Mouse (Mus musculus): Measurements from ENCODE around the gene Ank. TPM values are rescaled to one million over a fixed set of nuclear protein-coding genes. Genes with fewer than 3 reads are reported as not detected.

Ank gene
- polyA plus RNA-seq, 1 experiment from 2014 or later: 8.9 TPM

GRCm38 (mm10) chr15:27525233-27526005 lies 58.9 kb downstream of the Ank start:
- H3K4me3 ChIP-seq: no peak overlapping the region
- no peak overlapping the region for H3K4me2 ChIP-seq
- H3K9ac ChIP-seq: no peak overlapping the region
- 71% methylated on average over 12 of the region's 12 CpGs for WGBS
- H3K9me3 ChIP-seq: no peaks in the 10 kb centered on the region
- no peak overlapping the region for H3K27ac ChIP-seq
- H3K36me3 ChIP-seq: no peaks in the 10 kb centered on the region
- no peak for ATAC-seq (ENCODE audit: insufficient number of reproducible peaks, insufficient read depth, low FRiP score, low TSS enrichment, low read depth)
- H3K27me3 ChIP-seq: no peaks in the 10 kb centered on the region
- 0 out of 2 replicates have a peak, but pooled peaks cover 11% of the 10 kb centered on the region for H3K4me1 ChIP-seq

- Histone ChIP-seq H3K9me3 (no peaks in the 10 kb centered on the region), H3K4me1 (0 out of 2 replicates have a peak, but pooled peaks cover 5% of the 10 kb centered on the region), H3K4me2 (no peak overlapping the region), H3K27me3 (no peaks in the 10 kb centered on the region), H3K27ac (no peak overlapping the region), H3K36me3 (no peaks in the 10 kb centered on the region), H3K4me3 (no peak overlapping the region), H3K9ac (no peak overlapping the region)
- ATAC-seq (ENCODE audit: insufficient number of reproducible peaks, insufficient read depth, low FRiP score, low TSS enrichment, low read depth): no peak
- 68% methylated on average over 4 of the region's 4 CpGs for WGBS
These were observed 62.4 kb downstream of the Ank start for GRCm38 (mm10) chr15:27528896-27529295.

- H3K36me3 ChIP-seq: no peaks in the 10 kb centered on the region
- no peak overlapping the region for H3K27ac ChIP-seq
- H3K9ac ChIP-seq: no peak overlapping the region
- ATAC-seq (ENCODE audit: insufficient number of reproducible peaks, insufficient read depth, low FRiP score, low TSS enrichment, low read depth): no peak
- no peaks in the 10 kb centered on the region for H3K9me3 ChIP-seq
- H3K4me3 ChIP-seq: no peak overlapping the region
- 0 out of 2 replicates have a peak, but pooled peaks cover 3% of the 10 kb centered on the region for H3K4me1 ChIP-seq
- H3K27me3 ChIP-seq: no peaks in the 10 kb centered on the region
- no peak overlapping the region for H3K4me2 ChIP-seq
- WGBS: 70% methylated on average over 4 of the region's 4 CpGs
These were observed 63.5 kb downstream of the Ank start for GRCm38 (mm10) chr15:27530023-27530422.

- no peaks in the 10 kb centered on the region for H3K36me3 ChIP-seq
- H3K4me1 ChIP-seq: peaks cover 7% of the 10 kb centered on the region; the same call in 1 of the 2 replicates
- no peaks in the 10 kb centered on the region for H3K27me3 ChIP-seq
- 71% methylated on average over 3 of the region's 3 CpGs for WGBS
- no peak overlapping the region for H3K27ac ChIP-seq
- no peak overlapping the region for H3K4me2 ChIP-seq
- H3K4me3 ChIP-seq: no peak overlapping the region
- no peak overlapping the region for H3K9ac ChIP-seq
- no peaks in the 10 kb centered on the region for H3K9me3 ChIP-seq
- ATAC-seq (ENCODE audit: insufficient number of reproducible peaks, insufficient read depth, low FRiP score, low TSS enrichment, low read depth): no peak
These were observed 66.6 kb downstream of the Ank start for GRCm38 (mm10) chr15:27533036-27533435.

- ATAC-seq (ENCODE audit: insufficient number of reproducible peaks, insufficient read depth, low FRiP score, low TSS enrichment, low read depth): no peak
- 86% methylated on average over 4 of the region's 4 CpGs for WGBS
- Histone ChIP-seq H3K27me3 (no peaks in the 10 kb centered on the region), H3K4me1 (peaks cover 7% of the 10 kb centered on the region; the same call in 1 of the 2 replicates), H3K36me3 (no peaks in the 10 kb centered on the region), H3K4me2 (no peak overlapping the region), H3K9me3 (no peaks in the 10 kb centered on the region), H3K4me3 (no peak overlapping the region), H3K27ac (no peak overlapping the region), H3K9ac (no peak overlapping the region)
These were observed 69.2 kb downstream of the Ank start for GRCm38 (mm10) chr15:27535681-27536080.

- 92% methylated on average over 7 of the region's 7 CpGs for WGBS
- Histone ChIP-seq H3K9me3 (no peaks in the 10 kb centered on the region), H3K4me2 (no peak overlapping the region), H3K27me3 (no peaks in the 10 kb centered on the region), H3K27ac (no peak overlapping the region), H3K4me3 (no peak overlapping the region), H3K36me3 (no peaks in the 10 kb centered on the region), H3K4me1 (peaks cover 7% of the 10 kb centered on the region; the same call in 1 of the 2 replicates), H3K9ac (no peak overlapping the region)
- ATAC-seq (ENCODE audit: insufficient number of reproducible peaks, insufficient read depth, low FRiP score, low TSS enrichment, low read depth): no peak
These were observed 69.7 kb downstream of the Ank start for GRCm38 (mm10) chr15:27536186-27536585.

- no peak for ATAC-seq (ENCODE audit: insufficient number of reproducible peaks, insufficient read depth, low FRiP score, low TSS enrichment, low read depth)
- Histone ChIP-seq H3K4me1 (peaks cover 7% of the 10 kb centered on the region; the same call in 1 of the 2 replicates), H3K9ac (no peak overlapping the region), H3K36me3 (no peaks in the 10 kb centered on the region), H3K27me3 (no peaks in the 10 kb centered on the region), H3K4me3 (no peak overlapping the region), H3K27ac (no peak overlapping the region), H3K4me2 (no peak overlapping the region), H3K9me3 (no peaks in the 10 kb centered on the region)
- WGBS: 58% methylated on average over 5 of the region's 5 CpGs
These were observed 70.3 kb downstream of the Ank start for GRCm38 (mm10) chr15:27536771-27537170.

- Histone ChIP-seq H3K4me3 (no peak overlapping the region), H3K4me2 (no peak overlapping the region), H3K4me1 (peaks cover 7% of the 10 kb centered on the region; the same call in 1 of the 2 replicates), H3K27ac (no peak overlapping the region), H3K9me3 (no peaks in the 10 kb centered on the region), H3K27me3 (no peaks in the 10 kb centered on the region), H3K36me3 (no peaks in the 10 kb centered on the region), H3K9ac (no peak overlapping the region)
- ATAC-seq (ENCODE audit: insufficient number of reproducible peaks, insufficient read depth, low FRiP score, low TSS enrichment, low read depth): no peak
- 72% methylated on average over 4 of the region's 4 CpGs for WGBS
These were observed 71.2 kb downstream of the Ank start for GRCm38 (mm10) chr15:27537519-27538223.

GRCm38 (mm10) chr15:27539745-27540144 lies 73.3 kb downstream of the Ank start:
- no peak overlapping the region for H3K27ac ChIP-seq
- no peaks in the 10 kb centered on the region for H3K9me3 ChIP-seq
- H3K4me3 ChIP-seq: no peak overlapping the region
- 86% methylated on average over 9 of the region's 9 CpGs for WGBS
- no peaks in the 10 kb centered on the region for H3K27me3 ChIP-seq
- H3K9ac ChIP-seq: no peak overlapping the region
- ATAC-seq (ENCODE audit: insufficient number of reproducible peaks, insufficient read depth, low FRiP score, low TSS enrichment, low read depth): no peak
- no peaks in the 10 kb centered on the region for H3K36me3 ChIP-seq
- peaks cover 7% of the 10 kb centered on the region; the same call in 1 of the 2 replicates for H3K4me1 ChIP-seq
- no peak overlapping the region for H3K4me2 ChIP-seq

GRCm38 (mm10) chr15:27545203-27545602 lies 78.7 kb downstream of the Ank start:
- ATAC-seq (ENCODE audit: insufficient number of reproducible peaks, insufficient read depth, low FRiP score, low TSS enrichment, low read depth): no peak
- H3K36me3 ChIP-seq: no peaks in the 10 kb centered on the region
- no peak overlapping the region for H3K9ac ChIP-seq
- H3K9me3 ChIP-seq: no peaks in the 10 kb centered on the region
- no peaks in the 10 kb centered on the region for H3K4me1 ChIP-seq
- no peak overlapping the region for H3K27ac ChIP-seq
- H3K4me2 ChIP-seq: no peak overlapping the region
- no peak overlapping the region for H3K4me3 ChIP-seq
- H3K27me3 ChIP-seq: no peaks in the 10 kb centered on the region
- 91% methylated on average over 10 of the region's 10 CpGs for WGBS

- Histone ChIP-seq H3K4me1 (no peaks in the 10 kb centered on the region), H3K36me3 (no peaks in the 10 kb centered on the region), H3K27me3 (no peaks in the 10 kb centered on the region), H3K4me2 (no peak overlapping the region), H3K9ac (no peak overlapping the region), H3K27ac (no peak overlapping the region), H3K9me3 (no peaks in the 10 kb centered on the region), H3K4me3 (no peak overlapping the region)
- 87% methylated on average over 6 of the region's 6 CpGs for WGBS
- ATAC-seq (ENCODE audit: insufficient number of reproducible peaks, insufficient read depth, low FRiP score, low TSS enrichment, low read depth): no peak
These were observed 81.6 kb downstream of the Ank start for GRCm38 (mm10) chr15:27548110-27548509.

GRCm38 (mm10) chr15:27549071-27549470 lies 82.6 kb downstream of the Ank start:
- Histone ChIP-seq H3K9ac (no peak overlapping the region), H3K27ac (no peak overlapping the region), H3K4me2 (no peak overlapping the region), H3K27me3 (no peaks in the 10 kb centered on the region), H3K4me1 (no peaks in the 10 kb centered on the region), H3K4me3 (no peak overlapping the region), H3K36me3 (no peaks in the 10 kb centered on the region), H3K9me3 (no peaks in the 10 kb centered on the region)
- ATAC-seq (ENCODE audit: insufficient number of reproducible peaks, insufficient read depth, low FRiP score, low TSS enrichment, low read depth): no peak
- WGBS: 84% methylated on average over 10 of the region's 10 CpGs
